Mouse (Mus musculus) ZHBTc4 (cell line): ENCODE results near the gene Ttll1.
"Not testable (repeated sequence)": the region's sequence is repeated elsewhere in the genome, so short reads cannot be mapped to it uniquely, and the experiment has no call there.

Experiments
- DNase-seq: peaks from one replicate; pipeline ENCODE4 v3.0.0-alpha.2; 2011; ENCODE audit warnings: low read depth, low spot score

Gene Ttll1

GRCm38 (mm10) chr15:83482645-83483224 is 28.0 kb downstream of the Ttll1 start:
- no peak for DNase-seq

- peak; percentile 31 for DNase-seq
Measured at GRCm38 (mm10) chr15:83481236-83481780, 29.4 kb downstream of the Ttll1 start.

GRCm38 (mm10) chr15:83479818-83480217 is 30.9 kb downstream of the Ttll1 start:
- DNase-seq: peak; percentile 68

- DNase-seq: no peak
Measured at GRCm38 (mm10) chr15:83478096-83478495, 32.6 kb downstream of the Ttll1 start.

DNA sequence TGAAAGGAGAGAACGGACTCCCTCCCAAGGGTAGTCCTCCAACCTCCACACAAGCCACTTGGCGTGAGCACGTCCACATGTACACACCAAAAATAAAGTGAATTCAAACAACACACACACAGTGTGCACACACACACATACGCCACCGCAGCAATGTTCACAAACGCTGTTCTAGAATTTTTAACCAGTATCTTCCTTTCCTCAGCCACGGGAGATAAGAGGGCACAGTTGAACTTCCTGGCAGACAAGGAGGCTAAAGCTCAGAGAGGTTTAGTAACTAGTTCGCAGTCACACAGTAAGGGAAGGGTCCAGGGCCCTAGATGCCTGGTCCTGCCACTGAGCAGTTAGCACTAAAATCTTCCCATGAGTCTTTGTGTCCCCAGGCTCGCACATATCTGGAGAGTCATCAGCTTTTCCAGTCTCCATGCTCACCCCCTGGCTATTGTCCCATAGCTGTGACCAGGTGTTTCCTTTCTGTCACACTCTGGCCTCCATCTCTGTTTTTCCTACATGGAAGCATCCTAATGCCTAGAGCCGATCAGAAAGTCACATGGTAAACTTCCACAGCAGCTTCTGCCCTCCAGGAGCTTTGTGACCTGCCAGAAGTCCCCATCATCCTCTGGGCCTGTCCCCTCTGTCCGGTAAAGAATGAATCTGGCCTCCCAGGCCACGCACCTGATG is 34.0 kb downstream of the Ttll1 start:
- no peak for DNase-seq

DNA sequence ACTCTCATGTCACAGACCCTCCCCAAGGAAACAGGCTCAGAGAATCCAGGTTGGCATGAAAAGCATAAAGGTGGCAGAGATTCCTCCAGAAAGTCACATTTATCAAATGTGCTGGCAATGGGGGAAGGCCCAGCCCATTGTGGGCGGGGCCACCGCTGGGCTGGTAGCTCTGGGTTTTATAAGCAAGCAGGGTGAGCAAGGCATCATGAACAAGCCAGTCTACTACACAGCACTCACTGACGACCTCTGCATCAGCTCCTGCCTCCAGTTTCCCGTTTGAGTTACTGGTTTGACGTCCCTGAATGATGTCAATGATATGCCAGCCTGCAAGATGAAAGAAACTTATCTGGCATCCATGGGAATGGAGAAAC is 36.2 kb downstream of the Ttll1 start:
- peak; percentile 65 for DNase-seq

- DNase-seq: peak; percentile 74
Measured at GRCm38 (mm10) chr15:83473832-83474465, 36.7 kb downstream of the Ttll1 start.

DNA sequence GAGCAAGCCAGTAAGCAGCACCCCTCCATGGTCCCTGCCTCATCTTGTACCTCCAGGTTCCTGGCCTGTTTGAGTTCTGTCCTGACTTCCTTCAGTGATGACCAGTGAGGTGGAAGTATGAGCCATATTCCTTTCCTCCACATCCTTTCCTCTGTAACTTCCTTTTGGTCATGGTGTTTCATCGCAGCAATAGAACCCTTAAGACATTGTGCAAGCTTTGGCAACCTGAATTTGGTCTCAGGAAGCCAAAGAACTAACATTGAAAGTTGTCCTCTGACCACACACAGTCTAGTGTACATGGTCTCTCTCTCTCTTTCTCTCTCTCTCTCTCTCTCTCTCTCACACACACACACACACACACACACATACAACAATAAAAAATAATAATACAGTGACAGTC is 37.4 kb downstream of the Ttll1 start:
- DNase-seq: no peak

DNA sequence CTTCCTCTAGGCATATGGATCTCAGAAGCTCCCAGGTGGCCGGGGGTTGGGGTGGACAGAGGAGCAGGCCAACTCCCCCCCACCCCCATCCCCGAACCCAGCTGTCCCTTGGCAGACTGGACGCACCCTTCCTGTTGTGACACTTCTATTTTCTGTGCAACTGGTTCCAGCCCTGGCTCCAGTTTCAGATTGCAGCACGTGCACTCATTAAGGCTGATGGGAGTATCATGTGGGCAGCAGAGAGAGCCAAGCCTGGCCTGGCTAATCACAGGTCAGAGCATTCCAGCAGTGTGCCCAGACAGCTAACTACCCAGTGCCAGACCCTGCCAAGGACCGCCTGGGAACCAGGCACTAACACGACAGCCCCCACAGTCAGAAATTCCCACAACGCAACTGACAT is 39.2 kb downstream of the Ttll1 start:
- no peak for DNase-seq

GRCm38 (mm10) chr15:83470443-83470842 is 40.2 kb downstream of the Ttll1 start:
- no peak for DNase-seq

DNA sequence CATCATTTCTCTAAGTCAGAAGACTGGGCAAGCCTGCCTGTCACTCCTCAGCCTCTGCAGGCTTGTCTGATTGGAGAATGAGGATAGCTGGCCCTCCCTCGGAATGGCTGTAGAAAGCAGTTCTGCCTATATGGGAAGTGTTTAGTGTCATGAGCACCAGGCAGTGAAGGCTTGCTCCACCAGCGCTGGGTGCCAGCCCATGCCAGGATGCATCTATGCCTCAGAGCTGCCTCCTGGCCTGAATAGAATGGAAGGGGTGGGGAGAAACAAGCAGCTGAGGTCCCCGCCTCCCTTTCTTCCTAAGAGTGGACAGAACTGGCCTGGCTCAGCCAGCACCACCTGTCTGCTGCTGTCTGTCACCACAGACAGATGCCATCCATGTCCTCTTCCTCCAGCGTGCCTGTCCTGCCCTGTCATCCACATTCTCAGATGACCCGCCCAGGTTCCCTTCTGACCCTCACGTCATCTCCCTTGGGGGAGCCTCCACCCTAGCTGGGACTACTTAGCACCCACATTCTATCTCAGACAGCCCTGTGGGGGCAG is 41.3 kb downstream of the Ttll1 start:
- DNase-seq: no peak

GRCm38 (mm10) chr15:83467232-83467966 is 43.3 kb downstream of the Ttll1 start:
- DNase-seq: peak; percentile 61

DNA sequence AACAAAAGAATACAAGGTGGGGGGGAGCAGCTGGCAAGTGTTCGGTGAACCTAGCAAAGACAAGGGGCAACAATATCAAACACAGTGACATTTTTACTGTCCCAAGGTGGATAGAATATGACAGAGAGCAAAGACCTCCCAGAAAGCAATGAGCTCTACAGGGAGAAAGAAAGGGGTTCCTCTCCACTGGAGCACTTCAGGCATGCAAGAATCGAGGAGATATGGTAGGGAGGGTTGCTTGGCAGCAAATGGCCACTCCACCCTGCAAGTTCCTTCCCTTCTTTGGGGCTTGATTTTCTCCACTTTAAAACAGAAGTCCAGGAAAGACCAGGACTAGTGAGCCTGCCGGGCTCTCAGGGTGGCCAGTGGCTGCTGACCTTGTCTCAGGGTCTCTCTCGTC is 44.4 kb downstream of the Ttll1 start:
- no peak for DNase-seq

DNA sequence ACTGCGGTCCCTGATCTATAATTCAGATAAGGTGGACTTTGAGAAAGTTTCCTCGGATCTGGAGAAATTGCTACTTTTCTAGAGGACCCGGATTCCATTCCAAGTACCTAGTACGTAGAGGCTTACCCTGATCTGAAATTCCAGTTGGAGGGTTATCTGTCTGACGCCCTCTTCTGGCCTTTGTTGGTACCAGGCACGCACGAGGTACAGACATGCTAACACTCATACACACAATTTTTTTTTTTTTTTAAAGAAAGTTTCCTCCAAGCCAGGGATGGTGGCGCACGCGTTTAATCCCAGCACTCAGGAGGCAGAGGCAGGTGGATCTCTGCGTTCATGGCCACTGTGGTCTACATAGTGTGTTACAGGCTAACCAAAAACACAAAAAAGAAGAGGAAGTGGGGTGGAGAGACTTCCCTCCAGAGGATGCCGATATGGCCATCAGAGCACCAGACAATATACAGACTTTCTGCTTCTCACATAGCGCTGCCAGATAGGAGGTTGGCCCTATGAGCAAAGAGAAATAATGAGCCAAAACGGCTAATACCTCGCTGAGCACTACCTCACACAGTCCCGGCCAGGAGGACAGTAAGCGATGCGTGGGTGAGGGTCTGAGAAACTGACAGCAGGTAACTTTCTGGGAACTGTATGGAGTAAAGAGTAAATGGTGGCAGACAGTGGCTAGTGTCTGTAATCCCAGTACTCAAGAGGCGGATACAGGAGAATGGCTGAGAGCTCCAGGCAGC is 45.6 kb downstream of the Ttll1 start:
- DNase-seq: peak; percentile 94

DNA sequence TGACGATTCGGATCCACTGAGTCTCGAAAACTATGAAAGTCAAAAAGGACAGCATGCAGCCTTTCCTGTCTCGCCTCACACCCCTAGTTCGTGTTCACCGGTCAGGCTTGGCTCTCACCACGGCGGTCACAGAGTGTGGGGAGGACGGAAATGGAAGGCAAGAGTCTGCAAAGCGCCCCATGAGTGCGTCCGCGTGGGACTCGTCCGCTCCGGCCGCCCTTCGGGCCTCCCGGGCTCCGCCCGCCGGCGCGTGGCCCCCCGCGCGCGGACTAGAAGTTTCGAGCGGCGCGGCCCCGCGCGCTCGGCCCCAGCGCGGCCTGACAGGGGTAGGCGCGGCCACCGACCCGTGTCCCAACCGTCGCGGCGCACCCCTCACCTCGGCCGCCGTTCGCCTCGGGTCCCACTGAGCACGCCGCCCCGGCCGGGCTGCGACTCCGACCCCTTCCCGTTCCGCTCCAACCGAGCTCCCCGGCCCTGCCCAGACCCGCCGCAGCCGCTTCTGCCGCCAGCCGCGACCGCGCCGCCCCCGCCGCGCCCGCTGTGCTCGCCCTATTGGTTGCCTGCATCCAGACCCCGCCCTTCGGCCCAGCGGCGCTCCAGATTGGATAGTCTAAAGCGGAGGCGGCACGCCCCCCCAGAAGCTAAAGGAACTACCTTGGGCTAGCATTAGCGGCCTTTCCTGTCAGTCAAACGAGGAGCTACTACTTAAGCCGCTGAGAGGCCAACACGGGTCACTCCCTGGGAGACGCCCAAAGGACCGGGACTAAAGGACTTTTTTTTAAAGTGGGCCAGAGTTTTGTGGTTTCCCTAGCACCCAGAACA is 46.4 kb downstream of the Ttll1 start, which contains the start of gene Pacsin2:
TSS of gene Pacsin2 (minus strand) at position 524 of the 822 bp plus-strand sequence.
- peak; percentile 100 for DNase-seq

DNA sequence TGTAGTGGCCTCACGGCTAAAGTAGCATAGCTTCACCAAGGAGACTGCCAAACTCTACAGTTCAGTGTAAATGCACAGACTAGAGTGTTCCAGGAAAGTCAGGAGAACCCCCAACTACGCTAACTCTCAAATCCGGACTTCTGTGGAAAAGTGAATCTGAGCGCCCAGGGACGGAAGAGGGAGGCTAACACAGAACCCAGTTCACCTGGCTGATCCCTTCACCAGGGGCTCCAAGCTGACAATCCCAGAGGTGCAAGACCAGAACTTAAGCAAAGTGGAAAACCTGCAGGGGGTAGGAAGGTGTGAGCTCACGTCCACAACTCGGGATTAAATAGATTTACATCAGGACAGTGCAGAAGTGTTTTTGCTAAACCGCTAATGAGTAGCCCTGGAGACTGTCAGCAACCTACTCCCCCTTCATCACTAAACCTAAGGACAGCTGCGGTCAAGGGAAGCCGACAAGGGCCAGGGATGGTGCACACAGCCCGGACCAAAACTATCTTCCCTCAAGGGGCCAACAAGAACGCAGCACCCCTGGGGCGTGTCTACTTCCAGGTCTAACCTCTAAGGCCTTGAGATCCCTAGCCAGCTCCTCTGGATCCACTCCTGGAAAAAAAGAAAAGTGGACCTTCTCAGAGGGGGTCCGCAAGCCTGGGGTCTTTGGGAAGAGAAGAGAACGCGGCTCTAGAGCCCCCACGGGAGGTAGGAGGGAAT is 47.2 kb downstream of the Ttll1 start:
- peak; percentile 69 for DNase-seq

DNA sequence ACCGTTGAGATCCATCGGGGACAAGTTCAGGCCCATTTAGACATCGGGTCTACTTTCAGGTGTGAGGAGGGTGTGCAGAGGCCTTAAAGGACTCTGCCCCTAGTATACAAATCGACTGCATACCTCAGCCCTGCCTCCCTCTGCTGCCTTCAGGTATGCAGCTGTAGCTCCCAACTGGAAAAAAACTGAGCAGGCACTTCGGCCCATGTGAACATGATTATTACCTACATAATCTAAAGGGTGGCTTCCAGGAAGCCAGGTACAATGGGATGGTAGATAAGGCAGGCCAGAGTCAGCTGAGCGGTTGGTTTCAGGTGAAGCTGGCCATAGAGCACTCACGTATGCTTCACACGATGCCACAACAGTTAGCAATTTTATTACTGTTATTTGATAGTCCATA is 48.3 kb downstream of the Ttll1 start:
- DNase-seq: not testable (repeated sequence)

DNA sequence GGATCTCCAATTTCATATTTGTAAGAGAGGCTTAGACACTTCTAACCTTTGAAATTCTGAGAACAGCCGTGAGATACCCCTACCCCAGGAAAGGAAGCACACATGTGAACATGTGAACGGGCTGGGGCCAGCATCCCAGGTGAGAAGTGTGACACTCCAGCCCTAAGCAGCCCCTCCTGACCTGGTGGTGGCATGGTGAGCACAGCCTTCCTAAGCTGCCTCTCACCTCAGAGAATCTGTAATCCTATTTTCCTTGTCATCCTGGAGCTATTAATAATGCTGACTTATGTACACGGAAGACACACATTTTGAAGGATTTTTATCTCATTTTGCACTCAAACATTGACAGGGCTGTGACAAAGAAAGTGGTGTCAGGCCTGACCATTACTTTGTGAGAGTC is 49.8 kb downstream of the Ttll1 start:
- DNase-seq: no peak

GRCm38 (mm10) chr15:83457541-83457940 is 53.2 kb downstream of the Ttll1 start:
- no peak for DNase-seq

- peak; percentile 48 for DNase-seq
Measured at GRCm38 (mm10) chr15:83455637-83456036, 55.1 kb downstream of the Ttll1 start.
